Mouse (Mus musculus) heart, postnatal 25 days (tissue): Measurements from ENCODE around the gene Large1. TPM values are rescaled to one million over a fixed set of nuclear protein-coding genes. Genes with fewer than 3 reads are reported as not detected.
"Not testable (repeated sequence)": the region's sequence is repeated elsewhere in the genome, so short reads cannot be mapped to it uniquely, and the experiment has no call there.

ENCODE experiments used
- DNase-seq: peaks from one replicate; pipeline ENCODE4 v3.0.0; 2022; ENCODE audit warnings: low spot score
- intact Hi-C: fragments of 180-260 bp; cut with DNase I; formaldehyde crosslinking; loops from one replicate; pipeline ENCODE4 v1.15.1; 2025
- total RNA-seq, 2 experiments: library from RNA; stranded (reverse); gene quantifications; 2 replicates each; pipeline ENCODE4 v1.2.3; 2021

Gene Large1
- total RNA-seq, 2 experiments from 2014 or later: 30.9 to 32.3 TPM

- DNase-seq: no peak
- intact Hi-C loops: no loop called here
Observed at GRCm38 (mm10) chr8:73201854-73202253, 151.5 kb downstream of the Large1 start.

- intact Hi-C loops: no loop called here
- DNase-seq: no peak
Observed at GRCm38 (mm10) chr8:73197714-73198113, 155.6 kb downstream of the Large1 start.

DNA sequence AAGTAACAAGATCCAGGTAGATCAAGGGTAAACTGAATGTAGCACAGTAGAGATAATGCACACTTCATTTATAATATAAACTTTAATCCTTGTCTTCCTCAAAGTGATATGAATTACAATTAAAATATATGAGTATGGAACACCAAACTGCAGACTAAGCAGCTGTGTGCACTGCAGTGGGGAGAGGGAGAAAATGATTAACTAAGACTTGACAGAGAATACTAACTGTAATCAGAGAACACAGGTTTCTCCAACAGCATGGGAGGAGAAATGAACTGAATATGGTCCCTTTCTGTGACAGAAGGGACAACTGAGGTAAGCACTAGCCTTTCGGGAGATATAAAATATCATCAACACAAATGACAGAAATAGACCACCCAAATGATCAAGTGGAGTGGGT, 164.7 kb downstream of the Large1 start:
- intact Hi-C loops: no loop called here

GRCm38 (mm10) chr8:73187381-73187780, 166.0 kb downstream of the Large1 start:
- DNase-seq: no peak
- intact Hi-C loops: no loop called here

More for the DNA sequence above, 164.7 kb downstream of the Large1 start:
- DNase-seq: no peak

- intact Hi-C loops: no loop called here
- no peak for DNase-seq
Observed at GRCm38 (mm10) chr8:73178434-73178833, 174.9 kb downstream of the Large1 start.

- intact Hi-C loops: no loop called here
- no peak for DNase-seq
Observed at GRCm38 (mm10) chr8:73172661-73173060, 180.7 kb downstream of the Large1 start.

DNA sequence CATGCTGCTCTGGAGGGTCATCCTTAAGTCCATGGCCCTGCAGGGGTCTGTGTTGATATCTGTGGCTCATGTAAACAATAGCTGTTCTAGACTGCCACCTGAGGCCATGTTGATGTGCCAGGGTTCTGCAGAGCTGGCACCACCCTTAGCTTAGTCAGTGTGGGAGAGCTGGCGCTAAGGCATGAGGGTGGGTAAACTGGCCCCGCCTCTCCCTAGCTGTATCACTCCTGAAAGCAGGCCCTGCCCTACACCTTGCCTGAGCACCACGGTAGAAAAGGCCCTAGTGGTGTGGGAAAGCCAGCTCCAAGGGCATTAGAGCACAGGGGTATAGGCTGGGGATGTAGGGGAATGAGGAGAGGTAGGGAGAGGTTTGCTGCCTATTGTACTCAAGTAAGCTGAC, 191.3 kb downstream of the Large1 start:
- intact Hi-C loops: no loop called here
- DNase-seq: no peak

DNA sequence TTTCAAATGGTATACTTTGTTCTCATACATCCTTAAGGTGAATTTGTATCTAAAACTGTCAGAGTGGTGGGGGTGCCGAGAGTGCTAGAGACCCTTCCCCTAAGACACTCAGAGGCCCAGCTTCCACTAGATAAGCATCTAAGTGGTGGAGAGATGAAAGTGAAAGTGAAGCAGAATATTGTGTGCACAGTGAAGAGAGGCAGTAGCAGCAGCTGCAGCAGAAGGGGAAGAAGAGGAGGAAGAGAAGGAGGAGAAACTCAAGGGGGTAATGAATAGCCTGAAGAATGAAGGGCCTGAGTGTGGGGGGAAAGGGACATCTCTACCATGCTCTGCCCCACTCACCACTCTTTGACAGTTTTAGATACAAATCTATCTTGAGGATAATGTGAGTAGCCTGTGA, 191.8 kb downstream of the Large1 start:
- DNase-seq: no peak
- intact Hi-C loops: no loop called here

- intact Hi-C loops: no loop called here
- DNase-seq: no peak
Observed at GRCm38 (mm10) chr8:73160945-73161344, 192.4 kb downstream of the Large1 start.

- intact Hi-C loops: no loop called here
- DNase-seq: no peak
Observed at GRCm38 (mm10) chr8:73147236-73147635, 206.1 kb downstream of the Large1 start.

DNA sequence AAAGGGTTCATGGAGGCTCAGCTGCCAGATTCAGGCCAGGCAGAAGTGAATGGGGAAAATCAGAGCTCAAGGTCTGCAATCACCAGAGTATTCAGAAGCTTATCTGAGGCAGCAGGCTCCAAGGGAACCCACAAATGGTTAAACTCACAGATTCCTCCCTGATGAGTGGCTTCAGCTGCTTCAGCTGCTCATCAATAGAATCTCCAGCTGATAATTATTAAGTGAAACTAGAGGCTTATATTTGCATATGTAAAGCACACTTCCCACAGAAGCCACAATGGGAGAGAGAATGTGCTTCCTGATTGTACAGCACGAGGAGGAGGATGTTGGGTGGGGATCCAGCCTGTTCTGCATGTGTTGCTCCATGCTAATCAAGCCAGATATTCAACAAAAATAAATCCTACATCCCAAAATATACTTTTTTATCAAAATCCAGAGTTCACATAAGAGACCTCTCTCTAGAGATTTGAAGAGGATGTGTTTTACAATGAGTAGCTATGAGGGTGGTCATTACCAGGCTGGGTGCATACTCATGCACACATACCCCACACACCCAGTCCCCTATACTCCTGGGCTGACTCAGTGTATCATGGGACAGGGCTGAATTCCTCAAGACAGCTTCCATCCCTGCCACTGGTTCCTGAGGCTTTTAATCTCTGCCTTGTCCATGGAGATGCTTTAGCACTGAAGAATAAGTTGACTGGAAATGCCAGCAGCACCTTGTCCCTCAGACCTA, 210.5 kb downstream of the Large1 start:
- no peak for DNase-seq
- intact Hi-C loops: no loop called here

GRCm38 (mm10) chr8:73135397-73135796, 217.9 kb downstream of the Large1 start:
- DNase-seq: no peak
- intact Hi-C loops: no loop called here

GRCm38 (mm10) chr8:73132080-73132479, 221.3 kb downstream of the Large1 start:
- no peak for DNase-seq
- intact Hi-C loops: no loop called here

DNA sequence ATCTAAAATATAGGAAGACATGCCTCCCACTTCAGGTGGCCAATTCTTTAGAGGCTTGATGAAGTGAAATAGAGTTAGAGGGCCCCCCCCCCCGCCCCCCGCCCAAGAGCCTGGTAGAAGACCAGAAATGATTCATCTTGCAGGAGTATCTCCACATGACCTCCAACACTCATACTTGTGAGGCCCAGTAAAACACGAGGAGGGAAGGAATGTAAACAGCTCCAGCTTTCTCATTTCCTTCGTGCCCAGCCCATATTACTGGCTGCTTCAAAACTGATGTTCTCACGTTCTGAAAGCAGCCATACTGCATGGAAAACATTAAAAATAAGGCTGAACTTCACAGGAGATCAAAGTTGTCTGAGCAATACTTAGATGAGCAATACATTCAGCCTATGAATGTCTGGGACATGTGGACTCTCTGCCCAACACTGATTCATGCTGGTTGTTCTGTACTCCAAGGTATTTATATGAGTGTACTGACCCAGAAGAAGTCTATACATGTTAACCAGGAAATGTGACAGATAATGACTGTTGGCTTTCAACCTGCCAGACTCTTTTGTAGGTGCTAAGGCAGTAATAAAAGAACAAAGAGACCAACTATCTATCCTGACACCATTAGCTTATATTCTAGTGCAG, 229.4 kb downstream of the Large1 start:
- DNase-seq: no peak
- intact Hi-C loops: no loop called here

DNA sequence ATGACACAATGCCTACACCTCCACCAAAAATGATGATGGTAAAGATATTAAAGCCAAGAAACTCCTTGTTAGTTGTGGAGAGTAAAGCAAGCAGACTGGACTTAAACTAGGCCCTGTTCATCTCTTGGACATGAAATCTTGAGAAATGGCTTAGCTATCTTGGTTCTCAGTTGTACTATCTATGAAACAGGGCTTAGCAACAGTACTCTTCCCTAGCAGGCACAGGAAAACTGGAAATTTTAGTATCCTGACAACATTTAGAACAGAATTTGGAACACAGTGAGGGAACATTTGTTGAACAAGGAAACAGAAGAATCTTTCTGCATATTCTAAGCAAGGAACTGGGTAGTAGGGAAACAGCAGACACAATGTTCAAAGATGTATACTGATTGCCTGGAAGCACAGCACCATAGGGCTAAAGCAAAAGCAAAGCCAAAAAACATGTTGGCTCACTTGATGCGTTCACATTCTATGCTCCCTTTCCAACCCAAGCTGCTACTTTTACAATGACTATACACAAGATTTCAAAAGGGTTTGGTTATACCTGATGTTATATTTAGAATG, 240.9 kb downstream of the Large1 start:
- DNase-seq: no peak
- intact Hi-C loops: no loop called here

- intact Hi-C loops: no loop called here
- no peak for DNase-seq
Observed at GRCm38 (mm10) chr8:73104089-73104488, 249.3 kb downstream of the Large1 start.

- intact Hi-C loops: no loop called here
- no peak for DNase-seq
Observed at GRCm38 (mm10) chr8:73101069-73101468, 252.3 kb downstream of the Large1 start.

DNA sequence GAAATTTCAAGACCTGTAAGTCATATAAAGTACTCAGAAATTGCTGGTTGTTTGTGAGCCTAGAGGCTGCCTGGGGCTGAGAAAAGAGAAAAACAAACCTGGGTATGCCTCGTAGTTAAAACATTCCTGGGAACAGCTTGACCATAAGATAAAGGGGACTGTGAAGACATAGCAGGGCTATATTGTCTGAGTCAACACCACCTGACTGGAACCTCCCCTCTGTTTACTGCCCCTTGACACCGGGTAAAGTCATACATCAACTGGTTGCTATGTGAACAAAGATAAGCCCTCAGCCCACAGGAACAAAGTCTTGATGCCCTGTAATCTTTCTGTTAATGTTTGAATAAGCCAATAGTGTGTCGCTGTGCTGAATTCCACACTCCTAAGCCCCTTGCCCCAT, 252.7 kb downstream of the Large1 start:
- DNase-seq, intact Hi-C loops: not testable (repeated sequence)

DNA sequence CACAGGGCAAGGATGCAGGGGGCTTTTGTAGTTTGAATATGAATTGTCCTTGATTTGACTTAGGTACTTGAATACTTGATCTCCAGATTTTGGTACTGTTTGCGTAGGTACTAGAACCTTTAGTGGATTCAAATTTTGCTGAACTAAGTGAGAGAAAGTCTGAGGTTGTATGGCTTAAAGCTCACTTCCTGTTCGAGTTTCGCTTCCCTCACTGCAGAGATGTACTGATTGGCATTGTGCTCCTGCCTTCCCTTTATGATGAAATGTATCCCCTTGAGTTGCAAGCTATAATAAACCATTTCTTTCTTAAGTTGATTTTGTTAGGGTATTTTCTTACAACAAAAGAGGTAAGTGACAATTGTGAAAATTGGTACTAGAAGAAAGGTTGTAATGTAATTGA, 253.8 kb downstream of the Large1 start:
- no peak for DNase-seq
- intact Hi-C loops: no loop called here

DNA sequence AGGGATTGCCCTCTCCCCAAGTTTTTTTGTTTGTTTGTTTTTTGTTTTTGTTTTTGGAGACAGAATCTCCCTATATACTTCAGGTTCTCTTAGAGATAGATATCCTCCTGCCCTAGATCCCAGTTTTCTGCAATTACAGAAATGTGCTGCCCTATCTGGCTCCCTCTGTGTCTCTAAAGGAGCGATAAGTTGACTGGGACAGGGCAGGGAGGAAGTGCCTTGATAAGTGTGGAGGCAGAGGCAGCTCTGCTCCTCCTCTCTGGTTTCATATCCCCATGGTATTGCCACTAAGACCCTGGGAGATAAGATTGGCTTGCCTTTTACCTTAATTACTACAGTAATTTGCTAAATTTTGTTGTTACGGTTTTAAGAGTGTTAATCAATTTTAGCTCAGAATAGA, 256.4 kb downstream of the Large1 start:
- intact Hi-C loops: no loop called here
- no peak for DNase-seq

- DNase-seq, intact Hi-C loops: not testable (repeated sequence)
Observed at GRCm38 (mm10) chr8:73077746-73078145, 275.6 kb downstream of the Large1 start.
